Mouse (Mus musculus): ENCODE measurements at regions not wholly inside any gene's neighbourhood (a gene's known extent, or its start where the extent isn't known, plus 50 kb on each side); places are given as distances from the start of the nearest gene placed in this dataset.
"Not testable (repeated sequence)": the region's sequence is repeated elsewhere in the genome, so short reads cannot be mapped to it uniquely, and the experiment has no call there.

- DNase-seq = no peak
These were observed 140.6 kb downstream of the Cand1 start for GRCm38 (mm10) chr10:119099092-119099792.

GRCm38 (mm10) chr10:119094166-119094565 lies 145.7 kb downstream of the Cand1 start:
- no peak for DNase-seq

DNA sequence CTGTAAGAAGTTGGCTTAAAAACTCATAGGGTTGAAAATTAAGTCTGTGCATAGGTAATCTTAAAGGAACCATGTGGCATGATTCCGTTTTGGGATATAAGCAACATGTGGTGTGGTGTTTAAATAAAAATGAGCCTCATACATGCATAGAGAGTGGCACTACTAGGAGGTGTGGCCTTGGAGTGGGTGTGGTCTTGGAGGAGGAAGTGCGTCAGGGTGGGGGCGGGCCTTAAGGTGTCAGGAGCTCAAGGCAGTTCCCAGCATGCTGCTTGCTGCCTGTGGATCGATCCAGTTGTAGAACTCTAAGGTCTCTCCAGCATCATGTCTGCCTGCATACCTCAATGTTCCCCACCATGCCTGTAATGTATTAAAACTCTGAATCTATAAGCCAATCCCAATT lies 152.0 kb downstream of the Cand1 start:
- DNase-seq = no peak

- no peak for DNase-seq
These were observed 152.7 kb downstream of the Cand1 start for GRCm38 (mm10) chr10:119087071-119087665.

DNA sequence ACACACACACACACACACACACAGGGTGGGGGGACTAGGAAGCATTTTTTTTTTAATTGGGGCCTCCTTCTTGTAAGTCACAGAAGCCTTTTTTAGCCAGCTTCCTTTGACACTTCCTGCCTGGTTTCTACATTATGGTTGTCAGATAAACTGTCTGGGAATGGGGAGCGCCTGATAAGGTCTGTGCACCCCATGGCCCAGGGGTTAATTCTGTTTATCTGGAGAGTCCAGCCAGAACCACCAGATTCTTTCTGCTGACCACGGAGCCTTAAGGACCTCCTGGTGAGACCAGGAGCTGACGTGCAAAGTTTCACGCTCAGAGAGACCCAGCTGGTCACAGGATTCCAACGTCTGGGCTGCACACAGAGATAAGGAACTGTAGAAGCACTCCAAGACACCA lies 153.4 kb downstream of the Cand1 start:
- no peak for DNase-seq

GRCm38 (mm10) chr10:119083431-119083830 lies 156.4 kb downstream of the Cand1 start:
- DNase-seq = no peak

DNA sequence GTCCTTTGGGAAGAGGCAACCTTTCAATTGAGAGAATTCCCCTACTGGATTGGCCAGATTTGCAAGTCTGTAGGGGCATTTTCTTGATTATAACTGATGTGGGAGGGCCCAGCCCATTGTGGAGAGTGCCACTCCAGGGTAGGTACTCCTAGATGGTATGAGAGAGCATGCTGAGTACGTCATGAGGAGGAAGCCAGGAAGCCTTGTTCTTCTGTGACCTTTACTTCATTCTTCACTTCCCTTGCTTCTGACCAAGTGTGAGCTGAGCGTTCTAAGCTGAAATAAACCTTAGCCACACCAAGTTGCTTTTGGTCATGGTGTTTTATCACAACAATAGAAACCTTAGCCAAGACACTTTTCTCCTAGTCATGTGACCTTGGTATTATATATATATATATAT lies 157.0 kb downstream of the Cand1 start:
- DNase-seq = no peak

DNA sequence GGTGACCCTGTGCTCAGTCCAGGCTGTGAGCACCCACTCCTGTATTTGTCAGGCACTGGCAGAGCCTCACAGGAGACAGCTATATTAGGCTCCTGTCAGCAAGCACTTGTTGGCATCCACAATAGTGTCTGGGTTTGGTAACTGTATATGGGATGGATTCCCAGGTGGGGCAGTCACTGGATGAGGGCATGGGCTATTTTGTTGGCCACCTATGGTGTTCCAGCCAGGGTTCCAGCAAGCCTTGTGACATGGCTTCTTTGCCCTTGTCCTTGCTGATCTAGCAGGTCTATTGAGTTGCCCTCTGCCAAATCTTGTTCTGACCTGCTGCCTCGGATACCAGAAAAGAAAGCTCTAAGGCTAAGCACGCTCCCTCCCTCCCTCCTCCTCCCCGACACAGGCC lies 158.1 kb downstream of the Cand1 start:
- not testable (repeated sequence) for DNase-seq

GRCm38 (mm10) chr10:119076100-119076566 lies 163.7 kb downstream of the Cand1 start:
- no peak for DNase-seq

- no peak for DNase-seq
These were observed 165.0 kb downstream of the Cand1 start for GRCm38 (mm10) chr10:119074887-119075286.

DNA sequence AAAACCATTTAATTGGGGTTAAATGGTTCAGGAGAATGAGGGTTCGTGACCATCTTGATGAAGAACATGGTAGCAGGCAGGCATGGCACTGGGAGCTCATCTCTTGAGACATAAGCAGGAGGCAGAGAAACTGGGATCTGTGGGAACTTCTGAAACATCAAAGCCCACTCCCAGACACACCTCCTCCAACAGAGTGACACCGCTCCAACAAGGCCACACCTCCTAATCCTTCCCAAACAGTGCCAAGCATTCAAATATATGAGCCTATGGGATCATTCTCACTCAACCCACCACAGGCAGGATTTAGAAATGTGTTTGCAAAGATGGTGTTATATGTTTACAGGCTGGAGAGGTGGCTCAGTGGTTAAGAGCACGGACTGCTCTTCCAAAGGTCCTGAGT lies 165.9 kb downstream of the Cand1 start:
- no peak for DNase-seq

DNA sequence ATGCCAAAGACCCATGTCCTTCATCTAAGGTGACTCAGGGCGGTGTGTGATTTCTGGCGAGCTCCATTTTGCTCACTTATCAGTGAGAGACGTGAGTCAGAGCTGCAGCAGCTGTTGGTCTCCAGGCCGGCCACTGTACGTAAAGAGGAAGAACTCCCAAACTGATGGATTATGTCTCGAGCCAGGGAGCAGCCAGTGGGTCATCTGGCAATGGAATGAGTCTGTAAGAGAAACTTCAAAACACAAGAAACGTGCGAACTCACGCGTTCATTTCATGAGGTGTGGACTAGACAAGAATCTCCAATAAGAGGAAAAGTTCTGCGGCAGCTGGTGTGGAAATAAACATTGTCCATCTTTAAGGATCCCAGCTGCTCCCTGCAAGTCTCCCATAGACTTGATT lies 170.4 kb downstream of the Cand1 start:
- DNase-seq = no peak

- DNase-seq = no peak
These were observed 172.0 kb downstream of the Cand1 start for GRCm38 (mm10) chr10:119067838-119068237.

DNA sequence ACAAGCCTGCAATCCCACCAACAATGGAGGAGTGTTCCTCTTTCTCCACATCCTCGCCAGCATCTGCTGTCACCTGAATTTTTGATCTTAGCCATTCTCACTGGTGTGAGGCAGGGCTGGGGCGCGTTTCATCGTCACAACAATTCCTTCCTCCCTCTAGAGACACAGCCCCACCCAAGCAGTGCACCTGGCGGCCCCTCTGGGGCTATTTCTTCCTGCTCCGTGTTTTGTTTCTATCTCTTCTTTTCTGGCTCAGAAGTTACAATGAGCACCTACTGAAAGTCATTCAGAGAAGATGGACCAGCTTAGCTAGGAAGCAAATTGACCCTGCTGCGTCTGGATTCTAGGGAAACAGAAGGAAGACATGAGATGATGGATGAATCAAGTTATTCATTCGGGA lies 172.5 kb downstream of the Cand1 start:
- DNase-seq = no peak

DNA sequence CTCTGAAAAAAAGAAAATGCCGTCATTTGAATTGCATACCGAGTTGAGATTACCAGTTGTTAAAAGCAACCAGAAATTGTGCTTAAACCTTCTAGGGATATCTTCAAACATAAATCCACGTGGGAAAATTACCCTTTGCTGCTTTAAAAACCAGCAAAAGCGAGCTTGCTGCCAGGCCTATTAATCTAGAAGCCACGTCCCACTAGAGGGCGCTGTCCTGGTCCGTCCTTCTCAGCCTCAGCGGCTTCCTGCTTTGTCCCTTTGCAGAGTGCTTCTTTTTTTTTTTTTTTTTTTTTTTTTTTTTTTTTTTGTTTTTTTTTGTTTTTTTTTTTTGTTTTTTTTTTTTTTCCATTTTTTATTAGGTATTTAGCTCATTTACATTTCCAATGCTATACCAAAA lies 173.9 kb downstream of the Cand1 start:
- DNase-seq = peak; percentile 76

- DNase-seq = peak; percentile 48
These were observed 174.6 kb downstream of the Cand1 start for GRCm38 (mm10) chr10:119065133-119065817.

GRCm38 (mm10) chr10:119064218-119064617 lies 175.6 kb downstream of the Cand1 start:
- no peak for DNase-seq

DNA sequence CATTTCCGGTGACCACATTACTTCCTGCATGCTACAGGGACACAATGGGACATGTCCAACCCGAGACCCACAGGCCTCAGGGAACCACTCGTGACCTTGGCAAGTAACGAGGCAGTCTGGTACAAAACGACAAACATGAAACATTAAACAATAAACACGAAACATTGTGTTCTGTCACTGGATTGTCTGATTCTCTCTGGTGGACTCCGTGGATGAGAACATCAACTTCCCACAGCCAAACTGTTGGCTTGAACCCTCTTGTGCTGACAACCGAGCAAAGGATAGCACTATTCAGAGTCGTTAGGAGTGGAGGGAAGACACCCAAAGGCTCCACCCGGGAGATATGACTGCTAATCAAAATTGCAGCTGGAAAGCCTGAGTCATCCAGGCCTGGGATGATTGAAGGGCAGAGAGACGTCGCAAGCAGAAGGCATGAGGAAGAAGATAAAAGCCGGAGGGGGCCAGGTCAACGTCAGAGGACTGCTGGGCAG lies 176.6 kb downstream of the Cand1 start:
- DNase-seq = no peak

DNA sequence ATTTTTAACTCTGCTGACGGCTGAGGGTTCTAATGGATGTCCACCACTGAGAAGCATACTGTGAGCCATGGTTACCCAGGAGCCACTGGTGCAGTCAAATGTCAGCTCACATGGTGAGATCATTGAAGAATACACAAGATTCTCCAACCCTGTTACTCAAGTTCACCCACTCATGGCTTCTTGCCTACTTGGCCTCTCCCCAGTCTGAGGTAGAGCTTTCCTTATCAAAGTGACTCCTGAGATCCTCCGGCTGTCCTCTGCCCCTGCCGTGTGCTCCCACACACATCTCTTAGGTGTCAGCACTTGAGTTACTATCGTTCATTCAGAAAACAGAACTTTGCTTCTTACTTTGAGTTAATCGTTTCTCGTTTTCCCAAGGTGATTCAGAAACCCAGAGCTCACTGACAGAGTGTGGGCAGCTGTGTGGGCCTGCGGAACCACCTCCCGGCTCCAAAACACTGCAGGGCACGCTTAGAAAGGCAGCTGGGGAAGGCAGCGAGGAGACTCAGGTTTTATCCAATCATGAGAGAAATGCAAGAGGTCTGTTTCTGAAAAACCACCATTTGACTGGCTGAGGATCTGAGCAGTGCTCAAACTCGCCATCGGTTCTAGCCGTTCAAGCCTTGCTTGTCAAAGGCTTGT lies 177.8 kb downstream of the Cand1 start:
- no peak for DNase-seq

- no peak for DNase-seq
These were observed 178.5 kb downstream of the Cand1 start for GRCm38 (mm10) chr10:119061349-119061850.

GRCm38 (mm10) chr10:119058493-119059020 lies 181.3 kb downstream of the Cand1 start:
- DNase-seq = no peak

GRCm38 (mm10) chr10:119055199-119055785 lies 184.6 kb downstream of the Cand1 start:
- peak; percentile 72 for DNase-seq

Data from gastrocnemius, postnatal 10 days (tissue).